Mouse (Mus musculus) kidney, postnatal 36 days (tissue): ENCODE data around the gene Vps16.

ENCODE experiments used
- DNase-seq, 2 experiments: peaks; one replicate each; pipeline ENCODE4 v3.0.0; 2021 to 2022; ENCODE audit warnings: mixed read lengths in 2 of 2

Gene Vps16

DNA sequence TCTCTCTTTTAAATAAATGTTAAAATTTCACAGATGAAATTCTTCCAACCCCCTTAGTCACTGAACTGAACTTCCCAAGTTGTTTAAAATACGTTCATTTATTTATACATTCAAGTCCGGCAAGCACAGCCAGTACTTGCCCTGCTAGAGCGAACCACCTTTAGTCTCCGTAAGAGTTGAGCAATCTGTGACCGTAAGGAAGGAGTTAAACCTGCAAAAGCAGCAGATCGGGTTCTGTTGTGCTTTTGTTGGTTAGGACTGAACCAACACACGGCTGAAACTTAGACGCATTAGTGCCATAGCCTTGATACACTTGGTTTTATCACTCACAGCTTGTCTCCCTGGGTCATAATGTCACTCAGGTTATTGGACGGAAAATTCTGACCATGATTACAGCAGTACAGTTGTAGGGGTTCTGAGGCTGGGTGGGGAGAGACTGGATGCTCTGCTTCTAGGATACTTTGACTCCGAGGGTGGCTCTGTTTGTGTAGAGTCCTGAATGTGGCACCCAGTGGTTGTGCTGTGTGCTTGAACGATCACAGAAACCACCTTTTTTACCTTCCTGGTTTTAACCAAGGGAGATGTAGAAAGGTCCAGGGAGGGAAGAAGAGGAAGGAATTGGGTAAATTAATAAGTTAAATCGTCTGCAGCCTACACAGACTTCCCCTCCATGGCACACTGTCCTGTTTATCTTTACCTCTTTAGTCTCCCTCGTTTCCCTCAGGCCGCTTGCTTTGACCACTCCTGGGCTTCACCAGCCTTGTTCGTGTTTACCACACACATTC is 37.3 kb downstream of the Vps16 start:
- no peak for DNase-seq

DNA sequence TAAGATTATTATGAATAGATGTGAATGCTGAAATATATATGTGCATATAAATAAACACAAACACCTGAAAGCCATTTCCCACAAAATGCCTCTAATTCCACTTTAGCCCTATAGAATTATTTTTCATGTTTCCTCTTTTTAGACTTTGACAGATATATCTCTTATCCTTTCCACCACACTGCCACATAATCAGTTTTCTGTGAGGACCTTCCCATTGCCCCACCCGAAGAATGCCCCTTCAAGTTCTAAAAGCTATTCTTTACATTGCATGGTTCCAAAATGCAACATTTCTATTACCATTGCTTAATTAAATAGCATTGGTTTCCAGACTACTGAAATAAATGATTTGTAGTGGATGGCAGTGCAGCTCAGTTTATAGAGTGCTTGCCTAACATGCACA is 42.3 kb downstream of the Vps16 start:
- no peak for DNase-seq

DNA sequence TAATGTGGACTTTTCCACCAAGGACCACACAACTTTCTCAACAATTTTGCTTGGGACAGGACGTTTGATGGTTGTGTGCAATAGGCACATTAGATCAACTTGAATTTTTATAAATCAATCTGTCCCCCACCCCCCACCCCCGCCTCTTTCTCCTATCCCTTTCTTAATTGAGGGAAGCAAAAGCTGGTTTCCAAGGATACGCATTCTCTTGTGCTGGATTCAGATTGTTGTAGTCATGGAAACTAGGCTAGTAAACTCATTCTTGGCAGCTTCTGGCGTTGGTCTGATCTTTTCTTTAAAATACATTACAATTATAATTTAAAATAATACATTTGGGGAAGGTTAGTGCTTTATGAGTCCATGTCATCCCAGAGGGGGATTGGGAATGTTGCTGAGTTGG is 45.2 kb downstream of the Vps16 start:
- DNase-seq, result no peak

DNA sequence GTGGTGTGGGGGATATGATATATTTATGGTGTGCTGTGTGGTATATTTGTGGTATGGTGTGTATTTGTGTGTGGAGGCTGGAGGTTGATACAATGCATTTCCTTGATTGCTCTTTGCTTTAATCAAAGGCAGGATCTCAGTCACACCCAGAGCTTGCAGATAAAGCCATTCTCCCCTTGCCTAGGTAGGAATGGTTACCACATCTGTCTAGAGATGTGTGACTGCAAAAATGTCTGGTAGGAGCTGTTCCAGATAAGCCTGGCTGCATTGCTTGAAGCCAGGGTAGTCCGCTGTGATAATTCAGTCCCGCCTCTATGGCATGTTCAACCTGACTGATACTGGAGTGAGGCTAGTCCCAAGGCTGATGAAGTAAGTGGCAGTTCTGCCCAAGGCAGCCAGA is 45.8 kb downstream of the Vps16 start:
- DNase-seq, result no peak

DNA sequence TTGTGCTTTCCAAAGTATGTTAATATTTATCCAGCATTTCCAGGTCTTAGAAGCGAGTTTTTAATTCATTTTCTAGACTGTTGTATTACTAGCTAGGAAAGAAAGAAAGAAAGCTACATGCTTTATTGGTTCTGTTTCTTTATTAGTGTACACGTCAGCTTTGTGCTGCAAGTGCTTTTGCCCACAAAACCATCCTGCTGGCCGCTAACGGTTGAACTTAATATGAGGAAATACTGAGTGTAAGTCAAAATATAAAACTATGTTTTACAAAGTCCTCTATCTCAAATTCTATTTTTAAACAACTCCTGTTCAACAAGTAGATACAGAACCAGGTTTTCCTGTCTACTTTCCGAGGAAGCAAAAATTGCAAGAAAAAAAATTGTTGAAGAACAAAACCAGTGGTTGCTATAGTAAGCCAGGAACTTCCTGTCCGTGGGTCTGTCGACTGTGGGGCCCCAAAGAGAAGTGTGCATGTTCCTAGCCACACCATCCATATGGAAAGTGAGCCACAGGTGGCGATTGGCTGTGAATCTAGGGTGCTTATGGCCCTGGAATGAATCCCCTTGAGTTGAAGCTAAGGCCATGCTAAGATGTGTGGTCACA is 48.9 kb downstream of the Vps16 start:
- DNase-seq, result no peak

DNA sequence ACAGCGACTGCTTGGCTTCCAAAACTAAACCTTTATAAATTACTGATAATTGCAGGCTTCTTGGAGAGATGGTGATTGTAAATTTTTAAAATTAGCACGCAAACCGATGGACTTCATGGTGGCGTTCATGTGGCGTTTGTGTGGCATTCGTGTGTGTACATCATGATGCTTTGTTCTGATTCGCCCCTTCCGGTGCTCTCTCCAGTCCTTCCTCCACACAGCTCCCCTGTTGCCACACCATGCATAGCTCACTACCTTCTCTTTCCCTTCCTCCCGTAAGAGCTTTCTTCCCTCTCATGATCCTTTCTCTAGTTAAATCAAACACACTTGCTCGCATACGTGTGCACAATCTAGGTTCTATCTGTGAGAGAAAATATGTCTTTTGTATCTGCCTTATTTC is 51.6 kb downstream of the Vps16 start:
- no peak for DNase-seq

DNA sequence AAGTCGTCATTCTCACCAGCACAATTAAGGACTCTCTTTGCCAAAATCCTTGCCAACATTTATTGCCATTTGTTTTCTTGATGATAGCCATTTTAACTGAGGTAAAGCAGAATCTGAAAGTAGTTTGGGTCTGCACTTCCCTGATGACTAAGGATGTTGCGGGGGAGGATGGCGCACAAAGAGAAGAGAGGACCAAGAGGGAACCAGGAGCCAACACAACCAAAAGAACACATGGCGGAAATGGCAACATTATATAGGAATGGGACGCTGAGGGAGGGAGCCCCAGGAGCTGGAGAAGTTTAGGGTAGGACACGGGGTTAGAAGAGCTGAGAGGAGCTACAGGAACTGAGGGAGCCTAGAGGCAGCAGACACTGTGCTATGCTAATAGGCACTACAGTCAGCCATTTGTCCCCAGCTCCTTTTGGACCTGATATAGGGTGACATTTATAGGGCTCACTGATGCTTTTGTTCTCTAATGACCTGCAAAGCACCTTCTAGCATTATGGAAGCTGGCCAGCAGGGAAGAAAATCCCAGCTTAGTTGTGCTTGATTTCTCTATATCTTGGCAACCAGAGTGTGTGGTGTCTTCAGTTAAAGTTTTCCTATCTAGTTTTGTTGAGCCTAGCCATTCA is 52.6 kb downstream of the Vps16 start:
- DNase-seq, result peak in 1 of 2 experiments; percentile 11

DNA sequence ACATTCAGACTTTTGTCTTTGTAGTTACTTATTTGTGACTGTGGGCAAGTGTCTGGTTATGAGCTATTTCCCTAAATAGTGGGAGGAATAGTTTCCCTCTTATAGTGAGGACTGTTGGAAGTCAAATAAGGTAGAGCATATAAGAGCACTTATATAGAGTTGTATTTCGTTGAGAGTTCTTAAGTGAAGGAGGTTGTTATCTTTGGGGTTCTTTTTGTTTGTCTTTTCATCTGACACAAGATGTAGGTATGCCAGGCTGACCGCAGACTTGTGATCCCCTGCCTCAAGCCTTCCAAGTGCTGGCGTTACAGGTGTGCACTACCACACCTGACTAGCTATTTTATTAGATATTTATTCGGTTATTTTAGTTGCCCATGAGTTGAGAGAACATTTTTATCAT is 58.0 kb downstream of the Vps16 start:
- DNase-seq, result no peak

DNA sequence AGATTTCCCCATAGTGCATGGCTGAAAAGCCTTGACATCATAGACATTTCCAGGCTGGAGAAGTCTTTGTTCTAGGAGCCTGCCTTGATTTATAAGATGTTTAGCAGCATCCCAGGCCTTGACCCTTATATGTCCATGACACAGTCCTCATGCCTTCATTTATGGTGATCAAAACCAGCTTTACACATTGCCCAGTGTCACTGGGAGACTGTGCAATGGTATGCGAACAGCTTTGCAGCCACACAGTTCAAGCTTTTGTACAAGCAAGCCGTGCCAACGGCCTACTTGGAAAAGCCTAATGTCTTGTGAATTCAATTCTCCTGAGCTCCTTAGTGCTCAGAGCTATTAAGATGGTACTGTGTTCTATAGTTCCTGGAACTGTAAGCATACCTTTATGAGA is 58.6 kb downstream of the Vps16 start:
- DNase-seq, result no peak

DNA sequence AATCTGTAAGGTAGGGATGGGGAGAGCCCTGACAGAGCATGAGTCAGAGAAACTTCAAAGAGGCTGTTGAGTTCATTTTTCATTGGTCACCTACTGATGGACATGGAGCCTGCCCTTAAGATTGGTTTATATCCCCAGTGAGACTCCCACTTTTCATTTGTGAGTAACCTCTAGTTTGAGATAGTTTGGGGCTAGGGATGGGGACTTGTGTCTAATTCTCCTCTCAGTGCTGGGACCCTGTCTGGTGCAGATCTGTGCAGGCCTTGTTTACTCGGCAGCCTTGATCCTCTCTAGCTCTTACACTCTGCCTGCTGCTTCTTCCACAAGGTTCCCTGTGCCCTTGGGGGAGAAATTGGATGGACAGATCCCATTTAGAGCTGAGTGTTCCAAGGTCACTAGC is 60.1 kb downstream of the Vps16 start:
- no peak for DNase-seq

DNA sequence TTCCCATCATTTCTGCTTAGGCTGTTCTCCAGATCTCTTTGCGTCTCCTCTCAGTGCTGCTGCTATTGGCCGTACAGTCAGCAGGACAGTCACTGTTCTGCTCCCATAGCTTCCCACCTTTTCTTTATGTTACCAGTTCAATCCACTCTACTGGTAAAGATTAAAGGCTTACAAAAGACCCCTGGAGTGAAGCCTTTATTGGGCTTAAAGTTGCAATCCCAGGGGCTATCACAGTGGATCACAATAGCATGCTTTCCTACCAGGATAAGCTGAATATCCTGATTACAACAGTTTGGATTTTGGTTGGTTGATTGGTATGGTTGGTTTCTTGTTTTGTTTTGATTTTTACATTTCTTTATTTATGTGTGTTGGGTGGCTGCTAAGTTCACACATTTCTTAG is 63.9 kb downstream of the Vps16 start:
- no peak for DNase-seq

DNA sequence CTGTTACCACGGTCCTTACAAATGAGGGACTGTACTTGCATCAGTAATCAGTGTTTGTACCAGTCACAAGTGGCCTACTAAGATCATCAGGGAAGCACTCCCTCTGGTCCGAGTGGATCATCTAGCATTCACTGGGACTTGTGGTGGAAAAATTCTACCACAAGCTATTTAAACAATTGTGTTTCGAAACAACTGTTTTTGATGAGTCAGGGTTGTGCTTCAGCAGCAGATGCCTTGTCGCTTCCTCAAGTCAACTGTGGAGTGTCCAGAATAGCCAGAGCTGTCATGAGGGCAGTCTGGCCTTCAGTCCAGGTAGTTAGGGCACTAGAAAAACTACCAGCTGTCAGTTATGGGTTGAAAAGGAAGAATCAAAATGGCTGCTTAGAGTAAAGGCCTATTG is 64.5 kb downstream of the Vps16 start:
- DNase-seq, result no peak

DNA sequence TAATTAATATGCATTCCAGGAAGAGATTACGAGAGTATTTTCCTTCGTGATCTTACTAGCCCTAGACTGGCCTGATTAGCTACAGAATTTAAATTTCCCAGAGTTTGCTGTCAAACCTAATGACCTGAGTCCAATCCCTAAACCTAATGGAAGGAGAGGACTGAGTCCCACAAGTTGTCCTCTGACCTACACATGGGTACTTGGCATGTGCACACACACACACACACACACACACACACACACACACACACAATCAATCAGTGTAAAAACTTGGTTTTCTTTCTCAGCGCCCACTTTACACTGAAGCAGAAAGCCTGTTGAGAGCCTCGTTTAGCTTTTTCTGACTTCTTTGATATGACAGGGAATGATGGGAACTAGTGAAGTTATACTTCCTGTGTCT is 67.0 kb downstream of the Vps16 start:
- DNase-seq, result no peak

DNA sequence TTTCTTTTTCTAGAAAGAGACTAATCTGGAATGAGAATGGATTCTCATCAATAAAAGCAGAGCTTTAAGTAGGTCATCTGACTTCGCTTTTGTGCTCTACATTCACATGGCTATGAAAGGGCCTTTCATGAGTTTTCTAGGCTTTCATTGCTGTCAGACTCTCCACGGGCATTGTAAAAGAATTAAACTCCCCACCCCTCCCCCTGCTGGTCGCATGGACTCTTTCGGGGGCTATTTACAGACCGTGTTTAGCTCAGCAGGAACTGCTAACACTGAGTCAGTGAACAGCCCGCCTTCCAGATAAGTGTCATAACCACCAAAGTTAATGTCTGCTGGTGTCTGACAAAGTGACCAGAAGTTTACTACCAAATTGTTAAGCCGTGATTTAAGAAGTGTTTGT is 67.4 kb downstream of the Vps16 start:
- peak in 1 of 2 experiments; percentile 36 for DNase-seq
